Mouse (Mus musculus): ENCODE measurements around the gene Gm37240. TPM values are rescaled to one million over a fixed set of nuclear protein-coding genes. Genes with fewer than 3 reads are reported as not detected.
A peak's percentile ranks its signal among the peaks of the same experiment; 100 is the strongest.
"Not testable (repeated sequence)": the region's sequence is repeated elsewhere in the genome, so short reads cannot be mapped to it uniquely, and the experiment has no call there.

Gm37240 gene
- 10 to 100 TPM; 28.9 to 37.3 TPM for total RNA-seq (2021)
- long read RNA-seq, experiment 1, partial matches to known transcripts, result 0 of 15 reads
- long read RNA-seq, experiment 1, other reads (novel, unspliced or antisense), result 15 of 15 reads
- long read RNA-seq, experiment 2, partial matches to known transcripts, result 0 of 12 reads
- long read RNA-seq, experiment 2, other reads (novel, unspliced or antisense), result 12 of 12 reads

GRCm38 (mm10) chr3:85887239-85887827 lies at the start of gene Gm37240, which contains the start of gene Glt28d2:
Gene Gm37240, minus strand, starts transcription at chr3:85887518.
Gene Glt28d2, minus strand, starts transcription at chr3:85887516.
- DNase-seq, result peak; percentile 82

GRCm38 (mm10) chr3:85933586-85933985 lies 46.3 kb upstream of the Gm37240 start:
- no peak for DNase-seq

- DNase-seq, result no peak
Observed at GRCm38 (mm10) chr3:85931859-85932258, 44.5 kb upstream of the Gm37240 start.

- DNase-seq, result no peak
Observed at GRCm38 (mm10) chr3:85930671-85931255, 43.4 kb upstream of the Gm37240 start.

- DNase-seq, result no peak
Observed at GRCm38 (mm10) chr3:85929711-85930110, 42.4 kb upstream of the Gm37240 start.

- peak; percentile 43 for DNase-seq
Observed at GRCm38 (mm10) chr3:85928140-85928611, 40.9 kb upstream of the Gm37240 start.

- no peak for DNase-seq
Observed at GRCm38 (mm10) chr3:85927296-85927695, 40.0 kb upstream of the Gm37240 start.

- DNase-seq, result peak; percentile 84
Observed at GRCm38 (mm10) chr3:85923954-85924945, 36.9 kb upstream of the Gm37240 start.

- DNase-seq, result no peak
Observed at GRCm38 (mm10) chr3:85923343-85923742, 36.0 kb upstream of the Gm37240 start.

- peak; percentile 34 for DNase-seq
Observed at GRCm38 (mm10) chr3:85922331-85922730, 35.0 kb upstream of the Gm37240 start.

GRCm38 (mm10) chr3:85920671-85921070 lies 33.4 kb upstream of the Gm37240 start:
- DNase-seq, result not testable (repeated sequence)

GRCm38 (mm10) chr3:85917600-85917999 lies 30.3 kb upstream of the Gm37240 start:
- DNase-seq, result peak; percentile 17

- no peak for DNase-seq
Observed at GRCm38 (mm10) chr3:85914806-85915205, 27.5 kb upstream of the Gm37240 start.

- no peak for DNase-seq
Observed at GRCm38 (mm10) chr3:85907136-85907535, 19.8 kb upstream of the Gm37240 start.

GRCm38 (mm10) chr3:85904371-85904770 lies 17.1 kb upstream of the Gm37240 start:
- DNase-seq, result no peak

- no peak for DNase-seq
Observed at GRCm38 (mm10) chr3:85895020-85895419, 7.7 kb upstream of the Gm37240 start.

GRCm38 (mm10) chr3:85891571-85891970 lies 4.3 kb upstream of the Gm37240 start:
- DNase-seq, result no peak

- peak; percentile 29 for DNase-seq
Observed at GRCm38 (mm10) chr3:85888221-85888671, 928 bp upstream of the Gm37240 start.

GRCm38 (mm10) chr3:85886636-85887238 lies 581 bp downstream of the Gm37240 start:
- DNase-seq, result peak; percentile 20

GRCm38 (mm10) chr3:85885906-85886305 lies 1.4 kb downstream of the Gm37240 start:
- no peak for DNase-seq

GRCm38 (mm10) chr3:85880687-85881086 lies 6.6 kb downstream of the Gm37240 start:
- no peak for DNase-seq

GRCm38 (mm10) chr3:85880068-85880467 lies 7.2 kb downstream of the Gm37240 start:
- no peak for DNase-seq

Measured in gastrocnemius, postnatal 10 days (tissue).